Mouse (Mus musculus) embryonic facial prominence, embryonic 11.5 days (tissue): Measurements from ENCODE around the gene Shank2. TPM values are rescaled to one million over a fixed set of nuclear protein-coding genes. Genes with fewer than 3 reads are reported as not detected.

Source experiments
- ATAC-seq: fragments of 200-750 bp; cut with Nextera tagmentation; replicated peaks from 2 replicates; pipeline ENCODE4 v1.8.0; 2017; ENCODE audit warnings: low read depth; ENCODE audit not compliant: insufficient number of reproducible peaks, low FRiP score, low TSS enrichment
- DNase-seq: peaks from one replicate; pipeline ENCODE4 v3.0.0-alpha.2; 2015; ENCODE audit warnings: low spot score
- H3K27ac ChIP-seq: fragments of 300-500 bp; sonication (generic); replicated peaks from 2 replicates; pipeline ENCODE4 v1.5.1; 2014; ENCODE audit warnings: mild to moderate bottlenecking, low read depth, low read length, control low read depth
- H3K27me3 ChIP-seq: fragments of 300-500 bp; sonication (generic); 2 replicates; pipeline ENCODE4 v1.6.1; 2014; ENCODE audit warnings: mild to moderate bottlenecking, low read length, moderate library complexity, mixed read lengths; ENCODE audit not compliant: control insufficient read depth, insufficient read depth
- H3K36me3 ChIP-seq: fragments of 300-500 bp; sonication (generic); replicated peaks from 2 replicates; pipeline ENCODE4 v1.6.1; 2014; ENCODE audit warnings: low read depth, mild to moderate bottlenecking, low read length, moderate library complexity, mixed read lengths; ENCODE audit not compliant: control insufficient read depth, insufficient read depth
- H3K4me1 ChIP-seq: fragments of 300-500 bp; sonication (generic); 2 replicates; pipeline ENCODE4 v1.6.1; 2014; ENCODE audit warnings: low read length, mixed read lengths; ENCODE audit not compliant: control insufficient read depth, insufficient read depth
- H3K4me2 ChIP-seq: fragments of 300-500 bp; sonication (generic); 2 replicates; pipeline ENCODE4 v1.6.1; 2014; ENCODE audit warnings: low read depth, mild to moderate bottlenecking, control low read depth, low read length, moderate library complexity
- H3K4me3 ChIP-seq: fragments of 300-500 bp; sonication (generic); 2 replicates; pipeline ENCODE4 v1.5.1; 2014; ENCODE audit warnings: low read depth, low read length, control low read depth
- H3K9ac ChIP-seq: fragments of 300-500 bp; sonication (generic); replicated peaks from 2 replicates; pipeline ENCODE4 v1.6.1; 2014; ENCODE audit warnings: mild to moderate bottlenecking, control low read depth, low read length
- H3K9me3 ChIP-seq: fragments of 300-500 bp; sonication (generic); replicated peaks from 2 replicates; pipeline ENCODE4 v1.6.1; 2016; ENCODE audit warnings: mild to moderate bottlenecking, low read length, inconsistent platforms, mixed read lengths; ENCODE audit not compliant: control insufficient read depth
- WGBS: fragments of 180-500 bp; shearing (Covaris S2); extraction: QIAGEN DNeasy Blood & Tissue Kit; methylation state at CpG from one replicate; pipeline ENCODE4 v1.1.7; 2014; 5-methylcytosine and 5-hydroxymethylcytosine counted together
- polyA plus RNA-seq: library from polyadenylated mRNA; unstranded; fragments of >200 nt; fragmentation: Nextera tagmentation; extraction: Ambion mirVana; gene quantifications from 2 replicates; pipeline ENCODE4 v1.2.1, GENCODE M21; 2014

Shank2 gene
- polyA plus RNA-seq, 1 experiment from 2014 or later = 1.3 TPM

GRCm38 (mm10) chr7:144204290-144204689 lies 202.6 kb downstream of the Shank2 start:
- H3K9me3 ChIP-seq = no peaks in the 10 kb centered on the region
- no peaks in the 10 kb centered on the region for H3K36me3 ChIP-seq
- H3K4me3 ChIP-seq = no peak overlapping the region
- no peaks in the 10 kb centered on the region for H3K27me3 ChIP-seq
- no peak overlapping the region for H3K27ac ChIP-seq
- H3K4me1 ChIP-seq = no peaks in the 10 kb centered on the region
- DNase-seq = no peak
- 81% methylated on average over 3 of the region's 3 CpGs for WGBS
- ATAC-seq = no peak
- no peak overlapping the region for H3K4me2 ChIP-seq
- H3K9ac ChIP-seq = no peak overlapping the region

DNA sequence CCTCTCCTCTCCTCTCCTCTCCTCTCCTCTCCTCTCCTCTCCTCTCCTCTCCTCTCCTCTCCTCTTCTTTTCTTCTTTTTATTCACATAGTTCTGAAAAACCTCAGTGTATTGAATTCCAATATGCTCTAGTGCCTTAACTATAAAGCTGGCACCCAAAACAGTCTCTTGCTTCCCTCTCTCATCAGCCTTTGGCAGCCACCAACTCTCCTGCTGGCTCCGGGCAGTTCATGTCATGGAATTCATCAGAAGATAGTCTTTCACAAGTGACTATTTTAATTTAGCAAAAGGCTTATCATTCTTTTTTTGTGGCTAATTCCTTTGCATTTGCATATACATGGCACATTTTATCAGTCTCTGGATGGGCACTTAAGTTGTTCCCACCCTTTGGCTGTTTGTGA lies 203.4 kb downstream of the Shank2 start:
- Histone ChIP-seq H3K36me3 (no peaks in the 10 kb centered on the region), H3K9ac (no peak overlapping the region), H3K4me2 (no peak overlapping the region), H3K4me3 (no peak overlapping the region), H3K27ac (no peak overlapping the region), H3K4me1 (no peaks in the 10 kb centered on the region), H3K9me3 (no peaks in the 10 kb centered on the region), H3K27me3 (no peaks in the 10 kb centered on the region)
- WGBS = 74% methylated on average over 1 of the region's 1 CpGs
- no peak for ATAC-seq
- DNase-seq = no peak

DNA sequence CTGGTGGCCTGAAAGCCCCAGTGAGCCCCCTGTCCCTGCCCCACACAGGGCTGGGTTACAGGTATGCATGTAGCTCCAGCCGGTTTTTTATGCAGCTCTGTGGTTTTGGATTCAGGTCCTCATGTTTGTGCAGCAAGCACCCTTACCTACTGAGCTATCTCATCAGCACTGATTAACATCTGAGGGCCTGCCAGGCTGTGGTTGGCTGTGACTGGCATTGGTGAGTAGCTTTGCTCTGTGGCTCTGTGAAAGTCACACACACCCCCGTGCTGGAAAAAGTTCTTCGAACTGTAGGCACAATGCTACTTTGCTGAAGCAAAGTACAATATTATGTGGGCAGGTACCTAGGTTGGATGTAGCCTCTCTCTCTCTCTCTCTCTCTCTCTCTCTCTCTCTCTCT lies 204.1 kb downstream of the Shank2 start:
- Histone ChIP-seq H3K4me3 (no peak overlapping the region), H3K27ac (no peak overlapping the region), H3K36me3 (no peaks in the 10 kb centered on the region), H3K27me3 (no peaks in the 10 kb centered on the region), H3K9me3 (no peaks in the 10 kb centered on the region), H3K4me2 (no peak overlapping the region), H3K4me1 (no peaks in the 10 kb centered on the region), H3K9ac (no peak overlapping the region)
- DNase-seq (no peak), ATAC-seq (no peak)
- WGBS = 78% methylated on average over 3 of the region's 3 CpGs

GRCm38 (mm10) chr7:144206254-144206653 lies 204.5 kb downstream of the Shank2 start:
- Histone ChIP-seq H3K4me1 (no peaks in the 10 kb centered on the region), H3K36me3 (no peaks in the 10 kb centered on the region), H3K9me3 (no peaks in the 10 kb centered on the region), H3K4me2 (no peak overlapping the region), H3K9ac (no peak overlapping the region), H3K27ac (no peak overlapping the region), H3K4me3 (no peak overlapping the region), H3K27me3 (no peaks in the 10 kb centered on the region)
- ATAC-seq = no peak
- 80% methylated on average over 5 of the region's 5 CpGs for WGBS
- DNase-seq = no peak

DNA sequence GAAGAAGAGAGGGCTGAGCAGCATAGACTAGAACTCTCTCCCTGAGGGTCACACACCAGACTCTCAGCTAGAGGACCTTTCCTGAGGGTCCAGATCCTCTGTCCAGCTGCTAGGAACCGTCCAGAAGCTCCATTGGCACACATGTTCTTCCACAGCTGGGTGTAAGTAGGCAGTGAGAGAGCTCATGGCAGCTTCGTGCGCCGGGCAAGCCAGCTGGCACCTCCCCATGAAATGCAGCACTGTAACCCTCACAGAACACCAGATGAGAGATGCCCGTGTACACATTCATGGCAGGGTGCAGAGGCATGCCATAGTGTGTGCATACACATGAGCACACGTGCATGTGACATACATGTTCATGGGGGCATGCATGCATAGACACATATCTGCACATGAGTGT lies 205.4 kb downstream of the Shank2 start:
- ATAC-seq = no peak

GRCm38 (mm10) chr7:144207849-144208248 lies 206.1 kb downstream of the Shank2 start:
- no peak overlapping the region for H3K4me2 ChIP-seq
- 20% methylated on average over 7 of the region's 7 CpGs for WGBS
- no peak overlapping the region for H3K9ac ChIP-seq
- H3K4me3 ChIP-seq = no peak overlapping the region
- no peaks in the 10 kb centered on the region for H3K36me3 ChIP-seq
- no peaks in the 10 kb centered on the region for H3K9me3 ChIP-seq
- DNase-seq = peak; percentile 52
- H3K27ac ChIP-seq = no peak overlapping the region
- no peaks in the 10 kb centered on the region for H3K27me3 ChIP-seq
- no peak for ATAC-seq
- H3K4me1 ChIP-seq = no peaks in the 10 kb centered on the region

More for the DNA sequence above, 205.4 kb downstream of the Shank2 start:
- H3K9me3 ChIP-seq = no peaks in the 10 kb centered on the region
- H3K4me1 ChIP-seq = no peaks in the 10 kb centered on the region
- H3K27ac ChIP-seq = no peak overlapping the region
- no peak for DNase-seq
- WGBS = 87% methylated on average over 6 of the region's 6 CpGs
- H3K27me3 ChIP-seq = no peaks in the 10 kb centered on the region
- no peaks in the 10 kb centered on the region for H3K36me3 ChIP-seq
- H3K4me2 ChIP-seq = no peak overlapping the region
- H3K4me3 ChIP-seq = no peak overlapping the region
- no peak overlapping the region for H3K9ac ChIP-seq

- H3K9ac ChIP-seq = no peak overlapping the region
Measured at GRCm38 (mm10) chr7:144208628-144209027, 206.9 kb downstream of the Shank2 start.

GRCm38 (mm10) chr7:144210526-144210925 lies 208.8 kb downstream of the Shank2 start:
- Histone ChIP-seq H3K4me2 (no peak overlapping the region), H3K9ac (no peak overlapping the region), H3K27me3 (no peaks in the 10 kb centered on the region), H3K9me3 (no peaks in the 10 kb centered on the region), H3K4me1 (no peaks in the 10 kb centered on the region), H3K27ac (no peak overlapping the region), H3K36me3 (no peaks in the 10 kb centered on the region), H3K4me3 (no peak overlapping the region)
- DNase-seq (no peak), ATAC-seq (no peak)
- 87% methylated on average over 9 of the region's 9 CpGs for WGBS

More at GRCm38 (mm10) chr7:144208628-144209027, 206.9 kb downstream of the Shank2 start:
- no peak overlapping the region for H3K27ac ChIP-seq
- DNase-seq = no peak
- WGBS = 50% methylated on average over 1 of the region's 1 CpGs
- no peaks in the 10 kb centered on the region for H3K27me3 ChIP-seq
- ATAC-seq = no peak
- H3K4me3 ChIP-seq = no peak overlapping the region
- no peaks in the 10 kb centered on the region for H3K36me3 ChIP-seq
- H3K4me1 ChIP-seq = no peaks in the 10 kb centered on the region
- no peaks in the 10 kb centered on the region for H3K9me3 ChIP-seq
- H3K4me2 ChIP-seq = no peak overlapping the region
